Mouse (Mus musculus): ENCODE results near the gene Fuca1.

- TF ChIP-seq CTCF (IDR thresholded peaks at IDR 0.05; ENCODE audit: borderline replicate concordance, insufficient read depth, low read length), result no peak
- TF ChIP-seq POLR2A (IDR thresholded peaks at IDR 0.05; ENCODE audit: low read depth, low read length), result no peak
Measured at GRCm38 (mm10) chr4:135925341-135925740, 4.8 kb downstream of the Fuca1 start.

Measured in embryonic fibroblast, embryonic 13.5 days (primary cell).